Mouse (Mus musculus) MEL (cell line): ENCODE measurements around the gene Mbd6. TPM values are rescaled to one million over a fixed set of nuclear protein-coding genes. Genes with fewer than 3 reads are reported as not detected.
A peak's percentile ranks its signal among the peaks of the same experiment; 100 is the strongest.

Source experiments
- DNase-seq: peaks from one replicate; pipeline ENCODE4 v3.0.0; 2011; ENCODE audit warnings: low read depth, low spot score
- H3K27ac ChIP-seq: 2 replicates; pipeline ENCODE4 v1.5.1; 2012; ENCODE audit warnings: low read depth, mild to moderate bottlenecking, control low read depth, low read length, moderate library complexity; ENCODE audit not compliant: control insufficient read depth
- H3K27me3 ChIP-seq, 2 experiments: fragments of 150-350 bp in 1 of 2; sonication (generic) in 1 of 2; 2 replicates each; pipeline ENCODE4 v1.6.1; 2012; ENCODE audit warnings: low read length in 2 of 2, mild to moderate bottlenecking in 2 of 2, improper control_type of control experiment in 1 of 2, moderate library complexity in 1 of 2; ENCODE audit not compliant: insufficient read depth in 2 of 2, control insufficient read depth in 1 of 2
- H3K36me3 ChIP-seq, 2 experiments: 2 replicates each; pipeline ENCODE4 v1.6.1; 2012 to 2014; ENCODE audit warnings: low read length in 2 of 2, improper control_type of control experiment in 1 of 2, inconsistent platforms in 1 of 2, mild to moderate bottlenecking in 1 of 2; ENCODE audit not compliant: insufficient read depth in 2 of 2, control insufficient read depth in 1 of 2
- H3K4me1 ChIP-seq, 2 experiments: fragments of 150-350 bp in 1 of 2; sonication (generic) in 1 of 2; 2 replicates each; pipeline ENCODE4 v1.6.1; 2012; ENCODE audit warnings: low read length in 2 of 2, improper control_type of control experiment in 1 of 2, mild to moderate bottlenecking in 1 of 2; ENCODE audit not compliant: insufficient read depth in 2 of 2, control insufficient read depth in 1 of 2
- H3K4me3 ChIP-seq, 2 experiments: fragments of 150-350 bp in 1 of 2; sonication (generic) in 1 of 2; 2 replicates each; pipeline ENCODE4 v1.5.1; 2012; ENCODE audit warnings: low read depth in 2 of 2, low read length in 2 of 2, mild to moderate bottlenecking in 2 of 2, moderate library complexity in 2 of 2, control low read depth in 1 of 2, improper control_type of control experiment in 1 of 2; ENCODE audit not compliant: control insufficient read depth in 1 of 2, insufficient read depth in 1 of 2
- H3K79me2 ChIP-seq: 2 replicates; pipeline ENCODE4 v1.6.1; 2012; ENCODE audit warnings: mild to moderate bottlenecking, low read length, moderate library complexity; ENCODE audit not compliant: control insufficient read depth, poor library complexity, insufficient read depth
- H3K9ac ChIP-seq: 2 replicates; pipeline ENCODE4 v1.6.1; 2012; ENCODE audit warnings: low read depth, mild to moderate bottlenecking, control low read depth, low read length, moderate library complexity; ENCODE audit not compliant: control insufficient read depth, poor library complexity, severe bottlenecking
- H3K9me3 ChIP-seq: fragments of 150-350 bp; sonication (generic); replicated peaks from 2 replicates; pipeline ENCODE4 v1.6.1; 2012; ENCODE audit warnings: mild to moderate bottlenecking, low read length, improper control_type of control experiment, moderate library complexity; ENCODE audit not compliant: insufficient read depth
- CTCF ChIP-seq, 3 experiments: IDR thresholded peaks in 2 of 3; conservative IDR thresholded peaks in 1 of 3; 2 replicates each; pipeline ENCODE4 v1.5.1; 2011 to 2012; ENCODE audit warnings: low read length in 3 of 3, low read depth in 2 of 3, mild to moderate bottlenecking in 2 of 3, improper control_type of control experiment in 1 of 3, inconsistent platforms in 1 of 3, mixed read lengths in 1 of 3, moderate library complexity in 1 of 3; ENCODE audit not compliant: control insufficient read depth in 1 of 3, insufficient read depth in 1 of 3, poor library complexity in 1 of 3, severe bottlenecking in 1 of 3
- ELF1 ChIP-seq: IDR thresholded peaks from 2 replicates; pipeline ENCODE4 v1.6.1; 2014; ENCODE audit warnings: low read depth, mild to moderate bottlenecking, inconsistent platforms, low read length, improper control_type of control experiment, moderate library complexity
- EP300 ChIP-seq, 2 experiments: IDR thresholded peaks; 2 replicates each; pipeline ENCODE4 v1.6.1; 2011; ENCODE audit warnings: improper control_type of control experiment in 2 of 2, low read length in 2 of 2, low read depth in 1 of 2, mild to moderate bottlenecking in 1 of 2
- HCFC1 ChIP-seq: IDR thresholded peaks from 2 replicates; pipeline ENCODE4 v1.6.1; 2012; ENCODE audit warnings: low read depth, mild to moderate bottlenecking, inconsistent platforms, low read length, improper control_type of control experiment, moderate library complexity
- MAFK ChIP-seq: IDR thresholded peaks from 2 replicates; pipeline ENCODE4 v1.6.1; 2011; ENCODE audit warnings: low read depth, mild to moderate bottlenecking, low read length, improper control_type of control experiment, borderline replicate concordance
- MAZ ChIP-seq: IDR thresholded peaks from 2 replicates; pipeline ENCODE4 v1.6.1; 2012; ENCODE audit warnings: low read depth, mild to moderate bottlenecking, inconsistent platforms, low read length, improper control_type of control experiment
- MEF2A ChIP-seq: IDR thresholded peaks from 2 replicates; pipeline ENCODE4 v1.6.1; 2014; ENCODE audit warnings: low read depth, mild to moderate bottlenecking, inconsistent platforms, low read length, improper control_type of control experiment; ENCODE audit not compliant: poor library complexity, insufficient replicate concordance, severe bottlenecking; ENCODE audit errors: extremely low read depth
- MXI1 ChIP-seq: IDR thresholded peaks from 2 replicates; pipeline ENCODE4 v1.6.1; 2011; ENCODE audit warnings: mild to moderate bottlenecking, low read depth, low read length, improper control_type of control experiment
- MYC ChIP-seq: IDR thresholded peaks from 2 replicates; pipeline ENCODE4 v1.6.1; 2011; ENCODE audit warnings: low read depth, mild to moderate bottlenecking, low read length, improper control_type of control experiment, moderate library complexity
- NELFE ChIP-seq: IDR thresholded peaks from 2 replicates; pipeline ENCODE4 v1.6.1; 2011; ENCODE audit warnings: low read depth, low read length, improper control_type of control experiment
- POLR2A ChIP-seq, 2 experiments: IDR thresholded peaks; 2 replicates each; pipeline ENCODE4 v1.6.1; 2011 to 2012; ENCODE audit warnings: low read length in 2 of 2, mild to moderate bottlenecking in 2 of 2, control low read depth in 1 of 2, improper control_type of control experiment in 1 of 2, low read depth in 1 of 2, moderate library complexity in 1 of 2; ENCODE audit not compliant: control insufficient read depth in 1 of 2, insufficient read depth in 1 of 2, poor library complexity in 1 of 2
- RCOR1 ChIP-seq: IDR thresholded peaks from 2 replicates; pipeline ENCODE4 v1.6.1; 2012; ENCODE audit warnings: low read depth, mild to moderate bottlenecking, inconsistent platforms, low read length, improper control_type of control experiment
- SMC3 ChIP-seq: IDR thresholded peaks from 2 replicates; pipeline ENCODE4 v1.6.1; 2011; ENCODE audit warnings: low read depth, low read length, improper control_type of control experiment
- TAL1 ChIP-seq: IDR thresholded peaks from 2 replicates; pipeline ENCODE4 v1.6.1; 2012; ENCODE audit warnings: mild to moderate bottlenecking, inconsistent platforms, low read length, moderate library complexity, mixed read lengths
- TBP ChIP-seq: IDR thresholded peaks from 2 replicates; pipeline ENCODE4 v1.8.0; 2011; ENCODE audit warnings: low read depth, low read length, improper control_type of control experiment
- UBTF ChIP-seq: IDR thresholded peaks from 2 replicates; pipeline ENCODE4 v1.6.1; 2012; ENCODE audit warnings: low read depth, mild to moderate bottlenecking, inconsistent platforms, low read length, improper control_type of control experiment, moderate library complexity, borderline replicate concordance; ENCODE audit not compliant: insufficient read depth
- USF1 ChIP-seq: IDR thresholded peaks from 2 replicates; pipeline ENCODE4 v1.6.1; 2014; ENCODE audit warnings: low read depth, mild to moderate bottlenecking, inconsistent platforms, low read length, improper control_type of control experiment, moderate library complexity
- USF2 ChIP-seq, 2 experiments: IDR thresholded peaks; 2 replicates each; pipeline ENCODE4 v1.6.1; 2011 to 2012; ENCODE audit warnings: improper control_type of control experiment in 2 of 2, low read length in 2 of 2, borderline replicate concordance in 1 of 2, inconsistent platforms in 1 of 2, low read depth in 1 of 2, mild to moderate bottlenecking in 1 of 2; ENCODE audit not compliant: insufficient read depth in 1 of 2
- ZC3H11A ChIP-seq: IDR thresholded peaks from 2 replicates; pipeline ENCODE4 v1.6.1; 2012; ENCODE audit warnings: low read depth, mild to moderate bottlenecking, inconsistent platforms, low read length, improper control_type of control experiment
- ZKSCAN1 ChIP-seq: IDR thresholded peaks from 2 replicates; pipeline ENCODE4 v1.6.1; 2012; ENCODE audit warnings: low read depth, mild to moderate bottlenecking, inconsistent platforms, low read length, improper control_type of control experiment, moderate library complexity
- ZMIZ1 ChIP-seq: IDR thresholded peaks from 2 replicates; pipeline ENCODE4 v1.6.1; 2012; ENCODE audit warnings: low read depth, mild to moderate bottlenecking, inconsistent platforms, low read length, improper control_type of control experiment, moderate library complexity
- ZNF384 ChIP-seq: IDR thresholded peaks from 2 replicates; pipeline ENCODE4 v1.6.1; 2012; ENCODE audit warnings: low read depth, mild to moderate bottlenecking, inconsistent platforms, low read length, improper control_type of control experiment
- polyA plus RNA-seq, 2 experiments: library from polyadenylated mRNA; stranded (reverse) in 1 of 2; unstranded in 1 of 2; fragments of >175 nt in 1 of 2; fragments of >200 nt in 1 of 2; gene quantifications; 2 replicates each; pipeline versions ENCODE4 v1.2.1 to v1.2.4; 2012; ENCODE audit warnings: low replicate concordance in 2 of 2, low read depth in 1 of 2; ENCODE audit not compliant: insufficient read length in 2 of 2, insufficient read depth in 1 of 2, missing spikeins in 1 of 2
- total RNA-seq: library from RNA; depleted of rRNA; stranded (reverse); fragments of 300-350 nt; gene quantifications from 2 replicates; pipeline ENCODE4 v1.2.3, GENCODE M21; 2012

Gene Mbd6
- total and polyA plus RNA-seq, 3 experiments: 4.2 to 44.8 TPM; not detected in 1

GRCm38 (mm10) chr10:127261706-127262547 lies 26.9 kb downstream of the Mbd6 start:
- Histone ChIP-seq H3K36me3 (peaks cover 0 to 2% of the 10 kb centered on the region in 2 experiments; a peak in 1 of 4 replicates), H3K27ac (peak overlapping the region; percentile 33; the same call in 1 of the 2 replicates), H3K79me2 (peaks cover 7% of the 10 kb centered on the region), H3K4me3 (peak overlapping the region in 1 of 2 experiments; percentile 37; a peak in 3 of 4 replicates), H3K9me3 (no peaks in the 10 kb centered on the region), H3K9ac (peak overlapping the region; percentile 30), H3K27me3 (no peaks in the 10 kb centered on the region), H3K4me1 (peaks cover 0 to 22% of the 10 kb centered on the region in 2 experiments)
- TF ChIP-seq ELF1 (0 out of 2 replicates have a peak, but pooled peaks have one; percentile 43), NELFE (no peak), MYC (no peak), MXI1 (no peak), USF2 (IDR thresholded peaks at IDR 0.05; ENCODE audit: borderline replicate concordance in 1 of 2, insufficient read depth in 1 of 2, low read depth in 1 of 2, low read length in 2 of 2) (no peak), ZNF384 (no peak), ZKSCAN1 (no peak), ZMIZ1 (no peak), MAZ (no peak), UBTF (no peak), MEF2A (no peak), TAL1 (no peak), POLR2A (IDR thresholded peaks at IDR 0.05; ENCODE audit: control insufficient read depth in 1 of 2, insufficient read depth in 1 of 2, low read depth in 1 of 2, low read length in 2 of 2, poor library complexity in 1 of 2) (no peak), HCFC1 (no peak), TBP (0 out of 2 replicates have a peak, but pooled peaks have one; percentile 39), CTCF (IDR thresholded peaks at IDR 0.05 in 2 of 3, conservative IDR thresholded peaks at IDR 0.05 in 1 of 3; ENCODE audit: control insufficient read depth in 1 of 3, insufficient read depth in 1 of 3, low read depth in 2 of 3, low read length in 3 of 3, poor library complexity in 1 of 3, severe bottlenecking in 1 of 3) (no peak), RCOR1 (peak; percentile 51; the same call in 1 of the 2 replicates), EP300 (IDR thresholded peaks at IDR 0.05; ENCODE audit: low read depth in 1 of 2, low read length in 2 of 2) (no peak), MAFK (no peak), ZC3H11A (no peak), SMC3 (no peak), USF1 (no peak)
- DNase-seq: peak; percentile 70
